Mouse (Mus musculus) ovary, postnatal 36 days (tissue): Measurements from ENCODE around the gene Trim2.

Experiments
- DNase-seq: peaks from one replicate; pipeline ENCODE4 v3.0.0; 2022; ENCODE audit warnings: low spot score, mixed read lengths

Trim2 gene

GRCm38 (mm10) chr3:84219166-84219710 is 87.4 kb downstream of the Trim2 start:
- no peak for DNase-seq

DNA sequence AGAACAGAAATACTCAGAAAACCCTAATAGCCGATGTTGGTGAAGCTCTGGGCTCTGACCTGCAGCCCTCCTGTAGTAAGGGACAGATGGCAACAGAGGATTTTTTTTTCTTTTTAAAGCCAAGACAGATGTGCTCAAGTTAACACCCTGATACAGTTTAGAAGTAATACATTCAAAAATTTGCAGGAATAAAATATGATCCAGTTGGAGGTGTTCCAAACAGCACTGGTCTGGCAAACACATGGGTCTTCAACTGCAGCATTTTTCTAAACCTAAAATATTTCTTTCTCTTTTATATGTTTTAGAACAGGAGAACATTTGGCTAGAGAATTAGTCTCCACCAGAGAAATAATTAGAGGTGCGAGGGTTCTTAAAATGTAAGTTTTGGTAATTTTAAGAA is 88.2 kb downstream of the Trim2 start:
- DNase-seq, result no peak

DNA sequence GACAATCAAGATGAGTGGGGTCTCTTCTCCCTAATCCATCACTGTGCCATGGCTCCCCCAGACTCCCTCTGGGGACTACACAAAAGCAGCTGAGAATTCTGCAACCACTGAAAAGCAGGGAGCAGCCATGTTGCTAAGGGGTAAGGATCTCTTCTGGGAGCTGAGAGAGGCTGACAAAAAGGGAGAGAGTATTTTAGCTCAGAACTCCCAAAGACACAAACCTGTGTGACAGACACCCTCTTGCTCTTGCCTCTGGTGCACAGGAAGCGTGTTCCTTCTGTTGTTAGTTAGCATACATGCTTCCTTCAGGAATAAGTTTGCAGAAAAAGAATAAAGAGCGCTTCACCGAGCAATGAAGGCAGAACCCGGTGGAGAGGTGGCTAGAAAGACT is 88.7 kb downstream of the Trim2 start:
- DNase-seq, result no peak

- DNase-seq, result no peak
These were observed 89.3 kb downstream of the Trim2 start for GRCm38 (mm10) chr3:84217118-84217960.

- DNase-seq, result no peak
These were observed 90.8 kb downstream of the Trim2 start for GRCm38 (mm10) chr3:84215743-84216360.

DNA sequence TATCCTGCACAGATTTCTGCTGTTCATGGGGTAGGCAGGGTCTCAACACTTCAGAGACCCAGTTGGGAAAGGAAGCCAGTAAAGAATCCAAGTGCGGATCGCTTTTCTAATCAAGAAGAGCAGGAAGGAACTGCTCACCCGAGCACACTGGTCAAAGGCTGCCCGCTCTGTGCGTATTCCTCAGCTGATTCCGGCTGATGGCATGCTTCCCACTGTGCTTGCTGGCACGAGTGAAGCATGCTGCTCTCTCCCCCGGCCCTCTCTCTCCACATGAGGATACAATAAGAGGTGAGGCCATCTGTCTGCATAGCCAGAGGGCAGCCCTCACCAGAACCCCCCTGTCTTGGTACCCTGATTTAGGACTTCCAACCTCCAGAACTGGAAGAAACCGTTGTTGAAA is 91.4 kb downstream of the Trim2 start:
- no peak for DNase-seq

DNA sequence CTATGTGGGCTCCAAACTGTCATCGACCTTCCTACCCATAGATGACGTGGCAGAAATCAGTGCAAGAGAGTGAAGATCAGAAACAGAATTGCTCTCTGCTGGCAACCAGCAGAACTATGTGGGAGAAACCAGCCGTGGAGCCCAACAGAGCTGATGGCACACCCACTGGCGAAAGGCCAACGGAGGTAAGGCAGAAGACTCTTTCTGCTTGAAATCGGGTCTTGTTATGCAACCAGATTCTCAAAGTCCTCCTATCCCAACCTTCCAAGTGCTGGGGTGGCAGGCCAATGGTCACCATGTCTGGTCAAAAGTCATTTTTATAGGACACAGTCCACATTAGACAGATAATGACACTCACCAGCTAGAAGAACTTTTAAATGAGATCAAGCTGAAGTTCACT is 92.2 kb downstream of the Trim2 start:
- DNase-seq, result peak; percentile 31

DNA sequence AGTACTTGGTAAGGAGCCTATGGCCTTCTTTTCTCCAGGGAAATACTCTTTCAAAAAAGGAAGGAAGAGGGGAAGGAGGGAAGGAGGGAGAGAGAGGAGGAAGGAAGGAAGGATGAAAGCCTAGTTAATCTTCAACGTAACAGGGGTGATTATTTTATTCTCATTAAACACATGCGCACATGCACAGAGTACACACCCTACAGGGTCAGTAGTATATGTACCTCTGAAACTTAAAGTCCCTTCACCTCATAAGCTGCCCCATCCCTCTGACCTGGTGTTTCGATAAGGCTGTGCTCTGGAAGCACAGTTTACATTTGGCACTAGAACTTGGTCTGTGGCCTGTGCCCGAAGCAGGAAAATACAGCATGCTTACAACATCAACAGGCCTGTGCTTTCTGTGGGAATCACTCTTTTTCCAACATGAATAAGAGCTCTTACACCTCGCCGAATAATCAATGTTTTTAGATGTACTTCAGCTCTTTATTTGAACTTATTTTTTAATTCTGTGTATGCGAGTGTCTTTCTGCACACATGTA is 95.3 kb downstream of the Trim2 start:
- no peak for DNase-seq

DNA sequence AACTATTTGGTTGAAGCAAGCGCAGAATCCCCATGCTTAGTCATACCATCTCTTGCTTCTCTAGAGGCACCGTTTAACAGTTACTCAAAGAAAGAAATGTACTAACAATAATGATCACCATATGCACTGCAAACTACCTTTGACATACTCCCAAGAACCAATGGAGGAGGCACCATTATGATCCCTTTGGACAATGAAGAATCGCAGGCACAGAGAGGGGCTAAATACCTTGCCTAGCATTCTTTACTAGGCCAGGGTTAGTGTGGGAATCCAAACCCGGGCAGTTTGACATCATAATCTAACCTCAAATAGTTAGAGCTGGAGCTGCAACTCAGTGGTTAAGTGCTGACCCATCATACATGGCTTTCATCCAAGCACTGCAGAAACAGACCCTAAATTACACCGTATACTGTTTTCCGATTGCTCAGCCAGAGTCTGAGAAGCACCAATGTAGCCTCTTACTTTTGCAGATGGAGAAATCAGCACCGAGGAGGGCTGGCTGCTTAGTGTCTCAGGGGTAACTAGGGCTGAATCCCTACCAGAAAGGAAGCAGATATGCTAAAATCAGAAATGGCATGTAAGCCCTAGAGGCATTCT is 97.7 kb downstream of the Trim2 start:
- no peak for DNase-seq

DNA sequence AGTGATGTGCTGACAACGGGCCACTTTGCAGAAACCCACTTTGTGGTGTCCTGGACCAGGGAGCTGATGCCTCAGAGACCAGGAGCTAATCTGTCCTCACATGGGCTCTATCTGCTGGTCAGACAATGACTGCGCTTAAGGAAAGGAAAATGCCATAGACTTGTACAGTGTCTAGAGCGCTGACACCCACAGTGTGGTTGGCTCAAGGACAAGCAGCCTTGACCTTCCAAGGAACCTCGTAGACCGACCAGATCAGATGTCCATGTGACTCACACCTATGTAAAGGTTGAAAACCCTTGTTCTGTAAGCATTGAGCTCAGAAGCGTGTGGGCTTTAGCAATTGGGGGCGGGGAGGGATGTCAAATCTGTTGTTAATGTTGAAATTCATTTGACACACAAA is 98.2 kb downstream of the Trim2 start:
- DNase-seq, result no peak

DNA sequence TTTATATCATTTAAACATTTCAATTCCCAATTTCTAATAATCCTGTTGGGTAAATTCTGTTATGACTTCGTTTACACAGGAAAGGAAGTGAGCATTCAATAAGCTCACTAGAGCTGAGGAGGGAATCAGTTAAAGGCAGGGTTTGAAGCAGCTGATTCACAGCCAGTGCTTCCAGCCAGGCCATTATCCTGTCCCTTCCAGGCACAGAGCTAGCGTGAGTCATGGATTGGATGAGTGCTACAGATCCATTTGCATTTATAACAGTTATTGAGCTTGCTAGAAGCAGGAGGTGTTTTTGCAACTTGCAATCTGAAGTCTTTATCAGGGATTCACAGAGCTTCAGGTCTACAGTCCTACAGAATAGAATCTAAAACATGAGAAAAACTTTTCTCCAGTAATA is 99.3 kb downstream of the Trim2 start:
- no peak for DNase-seq

DNA sequence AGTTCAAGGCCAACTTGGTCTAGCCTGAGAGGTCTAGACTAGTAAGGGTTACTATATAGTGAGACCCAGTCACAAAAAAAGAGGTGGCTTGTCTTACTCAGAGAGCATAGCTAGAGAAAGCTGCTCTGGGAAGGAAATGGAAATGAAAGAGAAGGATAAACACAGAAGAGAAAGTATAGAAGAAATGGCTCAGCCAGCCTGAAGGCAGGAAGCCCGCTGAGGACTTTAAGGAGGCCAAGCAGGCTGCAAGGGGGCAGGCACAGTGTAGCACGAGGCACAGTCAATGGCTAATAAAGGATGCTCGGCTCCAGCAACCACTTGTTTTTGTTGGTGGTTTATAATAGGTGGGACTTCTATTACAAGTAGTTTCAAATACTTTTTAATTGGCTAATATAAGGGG is 100.6 kb downstream of the Trim2 start:
- no peak for DNase-seq

DNA sequence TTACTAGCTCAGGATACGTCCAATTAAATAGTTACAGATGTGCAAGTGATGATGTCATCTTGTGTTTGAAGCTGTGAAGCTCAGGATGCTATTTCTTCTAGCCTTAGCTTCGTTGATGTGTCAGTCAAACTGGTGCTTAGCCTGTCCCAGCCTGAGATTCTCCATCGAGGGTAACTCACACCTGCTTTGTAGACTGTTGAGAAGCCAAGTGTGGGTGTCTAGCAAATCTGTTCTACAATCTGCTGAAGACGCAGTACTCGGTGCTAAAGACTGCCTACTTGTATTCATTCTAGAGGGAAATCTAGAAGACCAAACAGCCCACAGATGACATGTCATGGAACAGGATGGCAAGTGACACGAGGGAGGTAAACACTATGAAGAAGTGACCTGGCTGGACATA is 101.0 kb downstream of the Trim2 start:
- DNase-seq, result no peak

- no peak for DNase-seq
These were observed 102.0 kb downstream of the Trim2 start for GRCm38 (mm10) chr3:84204640-84205039.

- no peak for DNase-seq
These were observed 105.9 kb downstream of the Trim2 start for GRCm38 (mm10) chr3:84200559-84201420.

DNA sequence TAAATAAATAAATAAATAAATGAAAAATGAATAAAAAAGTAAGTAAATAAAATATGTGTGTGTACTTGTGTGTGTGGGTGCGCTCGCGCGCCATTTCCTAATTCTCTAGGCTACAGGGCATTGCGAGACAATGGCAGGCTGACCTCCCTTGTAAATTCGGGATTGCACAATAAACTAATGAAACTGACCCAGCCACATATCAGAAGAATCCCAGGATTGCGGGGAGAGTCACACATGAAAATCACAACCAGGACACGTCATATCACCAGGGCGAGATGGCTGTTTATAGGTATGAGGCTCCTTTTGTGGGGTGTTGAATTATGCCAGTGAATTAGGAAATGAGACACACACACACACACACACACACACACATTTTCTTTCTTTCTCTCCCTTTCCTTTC is 107.2 kb downstream of the Trim2 start:
- no peak for DNase-seq

DNA sequence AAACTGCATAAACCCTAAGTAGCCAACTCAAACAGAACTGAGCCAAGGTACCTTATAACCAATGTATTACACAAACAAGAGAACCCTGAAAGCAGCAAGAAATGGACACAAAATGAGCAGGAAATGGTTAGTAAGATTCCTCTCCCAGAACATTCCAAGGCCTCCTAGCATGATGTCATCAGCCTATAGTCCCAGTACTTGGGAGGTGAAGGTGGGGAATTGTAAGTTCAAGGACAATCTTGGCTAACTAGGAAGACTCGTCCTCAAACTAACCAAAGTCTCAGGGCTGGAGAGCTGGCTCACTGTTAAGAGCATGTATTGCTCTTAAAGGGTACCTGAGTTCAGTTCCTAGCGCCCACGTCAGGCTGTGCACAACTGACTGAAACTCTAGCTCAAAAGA is 108.4 kb downstream of the Trim2 start:
- DNase-seq, result no peak

DNA sequence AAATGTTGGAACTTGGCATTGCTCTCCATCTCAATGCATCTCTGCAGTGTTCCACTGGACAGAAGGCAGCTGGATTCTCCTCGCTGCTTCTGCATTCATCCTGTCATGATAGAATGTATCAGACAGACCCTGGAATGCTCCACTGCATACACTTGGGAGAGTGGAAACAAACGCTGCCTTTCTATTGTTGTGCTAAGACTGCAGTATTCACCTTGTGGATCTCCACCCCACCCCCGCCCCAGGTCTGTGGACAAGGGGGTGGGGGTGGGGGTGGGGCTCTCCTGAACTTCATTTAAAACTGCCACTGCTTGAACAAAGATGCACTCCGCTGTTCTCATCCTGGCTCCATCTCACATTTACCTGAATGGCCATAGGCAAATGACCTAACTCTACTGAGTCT is 112.8 kb downstream of the Trim2 start:
- DNase-seq, result no peak

DNA sequence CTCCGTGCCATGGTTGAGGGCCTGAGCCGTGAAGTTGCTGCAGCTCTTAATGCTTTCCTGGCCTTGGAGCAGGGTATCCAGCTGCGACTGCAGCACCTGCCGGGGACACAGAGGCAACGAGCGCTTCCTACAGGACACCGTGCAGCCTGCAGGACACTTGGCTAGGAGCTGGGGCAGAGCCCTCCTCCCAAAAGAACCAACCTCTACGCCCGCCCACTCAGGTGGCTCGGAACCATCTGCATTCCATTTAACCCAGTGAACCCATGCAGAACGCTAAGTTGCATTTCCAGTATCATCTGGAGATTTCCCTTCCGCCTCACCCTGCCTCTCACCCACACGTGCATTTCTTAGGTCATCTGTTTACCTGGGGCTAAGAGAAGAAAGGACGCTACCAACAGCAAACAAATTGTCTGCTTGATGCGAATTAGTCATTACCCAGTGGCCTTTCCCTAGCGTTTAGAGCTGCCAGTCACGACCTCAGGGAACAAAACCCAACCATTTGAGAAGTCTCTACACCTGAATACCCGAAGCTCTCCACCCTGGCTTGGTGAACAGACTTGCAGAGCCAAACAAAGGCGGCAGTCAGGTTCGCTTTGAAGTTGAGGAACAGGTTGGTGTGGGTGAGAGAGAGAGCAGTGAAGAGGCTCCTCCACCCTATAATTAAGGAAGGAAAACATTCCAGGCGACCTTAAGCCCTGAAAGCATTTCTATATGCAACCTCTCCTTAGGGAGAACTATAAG is 115.4 kb downstream of the Trim2 start:
- DNase-seq, result no peak

- DNase-seq, result peak; percentile 34
These were observed 116.1 kb downstream of the Trim2 start for GRCm38 (mm10) chr3:84190513-84191061.

DNA sequence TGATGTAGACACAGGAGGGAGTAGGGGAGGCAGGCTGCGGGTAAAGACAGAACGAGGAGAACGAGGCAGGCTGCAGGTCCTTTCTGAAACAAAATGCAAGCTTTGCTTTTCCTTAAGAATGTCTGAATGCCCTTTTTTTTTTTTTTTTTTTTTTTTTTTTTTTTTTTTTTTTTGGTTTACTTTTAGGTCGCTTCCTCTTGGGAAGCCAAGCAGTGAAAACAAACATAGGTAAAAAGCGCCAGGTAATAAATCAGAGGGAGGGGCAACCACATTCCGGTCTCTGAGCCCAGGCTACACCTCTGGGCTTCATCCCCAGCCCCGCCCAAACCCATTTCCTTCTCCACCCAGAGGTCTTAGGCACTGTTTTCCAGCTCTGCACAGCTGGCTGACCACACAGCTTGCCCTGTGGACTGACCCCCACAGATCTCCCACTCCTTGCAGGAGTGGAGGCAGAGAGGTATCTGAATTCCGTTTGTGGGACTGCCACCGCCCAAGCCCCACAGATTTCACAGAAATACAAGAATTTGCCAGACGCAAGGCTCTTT is 117.0 kb downstream of the Trim2 start:
- no peak for DNase-seq
